Mouse (Mus musculus): ENCODE measurements around the gene Epb41l1. TPM values are rescaled to one million over a fixed set of nuclear protein-coding genes. Genes with fewer than 3 reads are reported as not detected.

The Epb41l1 gene
- polyA plus RNA-seq, 1 experiment from 2014 or later, result 0.63 TPM

DNA sequence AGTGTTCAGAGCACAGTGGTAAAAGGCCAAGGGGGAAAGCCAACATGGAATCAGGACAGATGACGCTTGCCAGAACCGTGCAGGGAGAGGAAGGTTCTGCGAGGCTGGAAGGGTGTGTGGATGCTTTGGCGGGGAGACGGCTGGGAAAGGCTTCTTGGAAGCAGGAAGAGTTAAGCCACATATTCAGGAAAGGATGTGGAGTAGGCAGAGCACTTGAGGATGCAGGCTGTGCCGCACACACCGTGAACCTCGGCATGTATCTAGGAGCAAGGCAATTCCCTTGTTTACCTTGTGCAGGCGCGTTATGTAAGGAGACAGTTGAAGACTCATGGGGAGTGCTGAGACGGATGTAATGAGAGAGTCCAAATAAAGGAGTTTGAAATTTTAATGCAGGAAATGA, 69.5 kb downstream of the Epb41l1 start:
- Histone ChIP-seq H3K4me1 (replicated peaks; ENCODE audit: control insufficient read depth, insufficient read depth, low read length) (no peaks in the 10 kb centered on the region), H3K27ac (ENCODE audit: low read depth, low read length) (no peak overlapping the region), H3K9ac (ENCODE audit: low read depth, low read length) (no peak overlapping the region), H3K4me3 (ENCODE audit: low read depth, low read length) (no peak overlapping the region), H3K9me3 (ENCODE audit: control insufficient read depth) (no peaks in the 10 kb centered on the region), H3K36me3 (ENCODE audit: control insufficient read depth, insufficient read depth) (0 out of 2 replicates have a peak, but pooled peaks cover 5% of the 10 kb centered on the region), H3K27me3 (replicated peaks; ENCODE audit: control insufficient read depth, insufficient read depth, low read length) (no peaks in the 10 kb centered on the region), H3K4me2 (replicated peaks; ENCODE audit: low read depth) (no peak overlapping the region)
- no peak for TF ChIP-seq CTCF (IDR thresholded peaks at IDR 0.05; ENCODE audit: low read depth)
- WGBS, result 38% methylated on average over 11 of the region's 11 CpGs
- ATAC-seq, result no peak

GRCm38 (mm10) chr2:156491796-156492195, 71.1 kb downstream of the Epb41l1 start:
- TF ChIP-seq CTCF (IDR thresholded peaks at IDR 0.05; ENCODE audit: low read depth), result no peak
- Histone ChIP-seq H3K27ac (ENCODE audit: low read depth, low read length) (no peak overlapping the region), H3K9me3 (ENCODE audit: control insufficient read depth) (no peaks in the 10 kb centered on the region), H3K9ac (ENCODE audit: low read depth, low read length) (no peak overlapping the region), H3K27me3 (replicated peaks; ENCODE audit: control insufficient read depth, insufficient read depth, low read length) (no peaks in the 10 kb centered on the region), H3K4me1 (replicated peaks; ENCODE audit: control insufficient read depth, insufficient read depth, low read length) (no peaks in the 10 kb centered on the region), H3K4me2 (replicated peaks; ENCODE audit: low read depth) (no peak overlapping the region), H3K4me3 (ENCODE audit: low read depth, low read length) (no peak overlapping the region), H3K36me3 (ENCODE audit: control insufficient read depth, insufficient read depth) (0 out of 2 replicates have a peak, but pooled peaks cover 11% of the 10 kb centered on the region)
- 59% methylated on average over 5 of the region's 5 CpGs for WGBS
- ATAC-seq, result no peak

GRCm38 (mm10) chr2:156493766-156494165, 73.1 kb downstream of the Epb41l1 start:
- no peak for ATAC-seq
- Histone ChIP-seq H3K9ac (ENCODE audit: low read depth, low read length) (no peak overlapping the region), H3K36me3 (ENCODE audit: control insufficient read depth, insufficient read depth) (peaks cover 14% of the 10 kb centered on the region; the same call in 1 of the 2 replicates), H3K4me1 (replicated peaks; ENCODE audit: control insufficient read depth, insufficient read depth, low read length) (no peaks in the 10 kb centered on the region), H3K9me3 (ENCODE audit: control insufficient read depth) (no peaks in the 10 kb centered on the region), H3K4me3 (ENCODE audit: low read depth, low read length) (no peak overlapping the region), H3K4me2 (replicated peaks; ENCODE audit: low read depth) (no peak overlapping the region), H3K27me3 (replicated peaks; ENCODE audit: control insufficient read depth, insufficient read depth, low read length) (no peaks in the 10 kb centered on the region), H3K27ac (ENCODE audit: low read depth, low read length) (no peak overlapping the region)
- WGBS, result 56% methylated on average over 9 of the region's 9 CpGs
- TF ChIP-seq CTCF (IDR thresholded peaks at IDR 0.05; ENCODE audit: low read depth), result no peak

DNA sequence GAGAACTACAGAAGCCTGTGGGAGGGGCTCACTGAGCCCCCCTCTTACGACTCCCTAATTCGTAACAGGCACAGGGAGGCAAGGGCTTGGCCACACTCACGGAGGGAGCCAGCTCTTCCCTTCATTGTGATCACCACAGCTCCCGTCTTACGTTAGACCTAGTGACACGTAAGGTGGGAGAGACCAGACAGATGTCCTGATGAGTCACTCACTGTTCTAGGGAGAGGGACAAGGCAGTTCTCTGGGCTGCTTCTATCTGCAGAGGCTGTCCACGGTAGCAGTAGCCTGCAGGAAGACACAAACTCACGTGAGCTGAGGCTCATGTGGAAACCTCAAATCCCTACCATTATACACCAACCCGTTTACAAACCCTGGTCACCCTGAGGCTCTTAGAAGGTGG, 73.8 kb downstream of the Epb41l1 start:
- 86% methylated on average over 9 of the region's 9 CpGs for WGBS

DNA sequence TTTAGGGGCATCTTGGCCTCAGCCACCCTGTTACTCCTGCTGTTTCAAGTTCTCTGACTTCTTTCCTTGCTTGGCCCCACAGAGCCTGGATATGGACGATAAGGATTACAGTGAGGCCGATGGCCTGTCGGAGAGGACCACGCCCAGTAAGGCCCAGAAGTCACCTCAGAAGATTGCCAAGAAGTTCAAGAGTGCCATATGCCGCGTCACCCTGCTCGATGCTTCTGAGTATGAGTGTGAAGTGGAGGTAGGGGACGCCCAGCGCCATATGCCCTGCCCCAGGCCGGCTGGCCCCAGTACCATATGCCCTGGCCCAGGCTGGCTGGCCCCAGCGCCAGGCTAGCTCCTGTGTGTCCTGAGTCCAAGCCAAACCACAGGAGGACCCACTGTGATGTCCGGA, 74.2 kb downstream of the Epb41l1 start:
- H3K4me2 ChIP-seq (replicated peaks; ENCODE audit: low read depth), result no peak overlapping the region
- no peaks in the 10 kb centered on the region for H3K27me3 ChIP-seq (replicated peaks; ENCODE audit: control insufficient read depth, insufficient read depth, low read length)
- H3K9ac ChIP-seq (ENCODE audit: low read depth, low read length), result no peak overlapping the region
- H3K36me3 ChIP-seq (ENCODE audit: control insufficient read depth, insufficient read depth), result peaks cover 17% of the 10 kb centered on the region; the same call in 1 of the 2 replicates
- no peak overlapping the region for H3K4me3 ChIP-seq (ENCODE audit: low read depth, low read length)
- no peak overlapping the region for H3K27ac ChIP-seq (ENCODE audit: low read depth, low read length)
- no peaks in the 10 kb centered on the region for H3K9me3 ChIP-seq (ENCODE audit: control insufficient read depth)
- TF ChIP-seq CTCF (IDR thresholded peaks at IDR 0.05; ENCODE audit: low read depth), result no peak
- H3K4me1 ChIP-seq (replicated peaks; ENCODE audit: control insufficient read depth, insufficient read depth, low read length), result no peaks in the 10 kb centered on the region
- 70% methylated on average over 12 of the region's 12 CpGs for WGBS
- peak; percentile 21; the same call in 1 of the 2 replicates for ATAC-seq

More for the DNA sequence above, 73.8 kb downstream of the Epb41l1 start:
- H3K4me1 ChIP-seq (replicated peaks; ENCODE audit: control insufficient read depth, insufficient read depth, low read length), result no peaks in the 10 kb centered on the region
- ATAC-seq, result 0 out of 2 replicates have a peak, but pooled peaks have one; percentile 9
- no peaks in the 10 kb centered on the region for H3K9me3 ChIP-seq (ENCODE audit: control insufficient read depth)
- H3K36me3 ChIP-seq (ENCODE audit: control insufficient read depth, insufficient read depth), result peaks cover 17% of the 10 kb centered on the region; the same call in 1 of the 2 replicates
- H3K27ac ChIP-seq (ENCODE audit: low read depth, low read length), result no peak overlapping the region
- H3K27me3 ChIP-seq (replicated peaks; ENCODE audit: control insufficient read depth, insufficient read depth, low read length), result no peaks in the 10 kb centered on the region
- H3K4me3 ChIP-seq (ENCODE audit: low read depth, low read length), result no peak overlapping the region
- no peak overlapping the region for H3K9ac ChIP-seq (ENCODE audit: low read depth, low read length)
- TF ChIP-seq CTCF (IDR thresholded peaks at IDR 0.05; ENCODE audit: low read depth), result no peak
- no peak overlapping the region for H3K4me2 ChIP-seq (replicated peaks; ENCODE audit: low read depth)

DNA sequence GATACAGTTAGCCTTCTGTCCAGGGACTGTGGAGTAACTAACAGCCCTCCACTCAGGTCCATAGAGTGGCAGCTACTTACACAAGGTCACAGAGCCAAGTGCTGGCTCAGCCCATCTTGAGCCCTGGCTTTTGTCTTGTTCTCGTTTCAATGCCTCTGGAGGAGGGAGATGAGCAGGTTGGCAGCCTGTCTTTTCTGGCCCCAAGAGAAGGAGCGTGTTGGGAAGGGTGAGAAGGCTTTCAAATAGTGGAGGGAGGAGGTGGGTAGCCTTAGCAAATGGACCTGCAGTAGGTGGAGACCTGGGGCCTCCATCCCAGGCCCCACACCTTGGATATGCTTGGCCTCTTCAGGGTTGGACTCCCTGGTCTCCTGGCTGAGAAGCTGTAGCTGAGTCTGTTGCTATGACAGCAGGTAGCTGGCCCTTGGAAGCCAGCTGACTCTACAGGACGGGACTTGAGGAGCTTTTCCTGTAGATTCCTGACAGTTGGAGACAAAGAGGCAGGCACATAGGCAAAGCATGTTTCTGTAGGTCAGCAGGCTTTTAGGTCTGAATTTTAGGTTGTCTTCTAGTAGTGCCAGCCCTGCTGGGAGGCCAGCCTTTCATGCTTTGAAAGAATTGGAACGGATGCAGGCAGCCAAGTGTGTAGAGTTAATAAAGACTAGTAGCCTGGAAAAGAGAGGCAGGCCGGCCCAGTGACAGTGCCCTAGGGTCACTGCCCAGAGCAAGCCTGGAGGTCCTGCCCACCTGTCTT, 76.3 kb downstream of the Epb41l1 start:
- Histone ChIP-seq H3K9ac (ENCODE audit: low read depth, low read length) (no peak overlapping the region), H3K27ac (ENCODE audit: low read depth, low read length) (no peak overlapping the region), H3K9me3 (ENCODE audit: control insufficient read depth) (no peaks in the 10 kb centered on the region), H3K27me3 (replicated peaks; ENCODE audit: control insufficient read depth, insufficient read depth, low read length) (no peaks in the 10 kb centered on the region), H3K4me1 (replicated peaks; ENCODE audit: control insufficient read depth, insufficient read depth, low read length) (no peaks in the 10 kb centered on the region), H3K4me2 (replicated peaks; ENCODE audit: low read depth) (no peak overlapping the region), H3K4me3 (ENCODE audit: low read depth, low read length) (no peak overlapping the region), H3K36me3 (ENCODE audit: control insufficient read depth, insufficient read depth) (peaks cover 27% of the 10 kb centered on the region; the same call in 1 of the 2 replicates)
- TF ChIP-seq CTCF (IDR thresholded peaks at IDR 0.05; ENCODE audit: low read depth), result no peak
- 82% methylated on average over 5 of the region's 5 CpGs for WGBS
- ATAC-seq, result no peak

Data from intestine, postnatal 0 days (tissue).